Mouse (Mus musculus) liver, postnatal 0 days (tissue): Measurements from ENCODE around the gene Arf5. TPM values are rescaled to one million over a fixed set of nuclear protein-coding genes. Genes with fewer than 3 reads are reported as not detected.

ENCODE experiments used
- ATAC-seq: fragments of 200-750 bp; cut with Nextera tagmentation; 2 replicates; pipeline ENCODE4 v1.8.0; 2017; ENCODE audit warnings: mild to moderate bottlenecking, moderate library complexity
- DNase-seq: peaks from one replicate; pipeline ENCODE4 v3.0.0-alpha.2; 2016
- H3K27ac ChIP-seq: fragments of 300-500 bp; sonication (generic); 2 replicates; pipeline ENCODE4 v1.5.1; 2014; ENCODE audit warnings: antibody characterized with exemption, moderate library complexity, mild to moderate bottlenecking, low read depth
- H3K27me3 ChIP-seq: fragments of 300-500 bp; sonication (generic); 2 replicates; pipeline ENCODE4 v1.6.1; 2014; ENCODE audit warnings: low read length, control low read depth, mixed read lengths; ENCODE audit not compliant: insufficient read depth
- H3K36me3 ChIP-seq: fragments of 300-500 bp; sonication (generic); replicated peaks from 2 replicates; pipeline ENCODE4 v1.6.1; 2014; ENCODE audit warnings: mild to moderate bottlenecking, control low read depth, low read length, moderate library complexity, mixed read lengths; ENCODE audit not compliant: insufficient read depth
- H3K4me1 ChIP-seq: fragments of 300-500 bp; sonication (generic); 2 replicates; pipeline ENCODE4 v1.6.1; 2014; ENCODE audit warnings: antibody characterized with exemption, mild to moderate bottlenecking, control low read depth; ENCODE audit not compliant: insufficient read depth
- H3K4me2 ChIP-seq: fragments of 300-500 bp; sonication (generic); 2 replicates; pipeline ENCODE4 v1.6.1; 2014; ENCODE audit warnings: low read depth, mild to moderate bottlenecking, low read length, moderate library complexity, mixed read lengths
- H3K4me3 ChIP-seq: fragments of 300-500 bp; sonication (generic); 2 replicates; pipeline ENCODE4 v1.5.1; 2014; ENCODE audit warnings: low read depth, low read length
- H3K9ac ChIP-seq: fragments of 300-500 bp; sonication (generic); replicated peaks from 2 replicates; pipeline ENCODE4 v1.6.1; 2014; ENCODE audit warnings: mild to moderate bottlenecking, moderate library complexity
- H3K9me3 ChIP-seq: fragments of 300-500 bp; sonication (generic); 2 replicates; pipeline ENCODE4 v1.6.1; 2016; ENCODE audit warnings: mild to moderate bottlenecking, control low read depth, low read length, mixed read lengths
- CTCF ChIP-seq: sonication (generic); IDR thresholded peaks from 2 replicates; pipeline ENCODE4 v1.5.1; 2016; ENCODE audit warnings: antibody characterized with exemption, low read depth
- EP300 ChIP-seq: IDR thresholded peaks from 2 replicates; pipeline ENCODE4 v1.6.1; 2016; ENCODE audit warnings: antibody characterized with exemption, low read depth, mild to moderate bottlenecking
- WGBS: fragments of 180-500 bp; shearing (Covaris S2); extraction: QIAGEN DNeasy Blood & Tissue Kit; methylation state at CpG from one replicate; pipeline ENCODE4 v1.1.7; 2014; ENCODE audit not compliant: insufficient replicate concordance; 5-methylcytosine and 5-hydroxymethylcytosine counted together
- polyA plus RNA-seq: library from polyadenylated mRNA; unstranded; fragments of >200 nt; fragmentation: Nextera tagmentation; extraction: Ambion mirVana; gene quantifications from 2 replicates; pipeline ENCODE4 v1.2.1, GENCODE M21; 2015

Arf5 gene
- polyA plus RNA-seq, 1 experiment from 2014 or later: 272 TPM

DNA sequence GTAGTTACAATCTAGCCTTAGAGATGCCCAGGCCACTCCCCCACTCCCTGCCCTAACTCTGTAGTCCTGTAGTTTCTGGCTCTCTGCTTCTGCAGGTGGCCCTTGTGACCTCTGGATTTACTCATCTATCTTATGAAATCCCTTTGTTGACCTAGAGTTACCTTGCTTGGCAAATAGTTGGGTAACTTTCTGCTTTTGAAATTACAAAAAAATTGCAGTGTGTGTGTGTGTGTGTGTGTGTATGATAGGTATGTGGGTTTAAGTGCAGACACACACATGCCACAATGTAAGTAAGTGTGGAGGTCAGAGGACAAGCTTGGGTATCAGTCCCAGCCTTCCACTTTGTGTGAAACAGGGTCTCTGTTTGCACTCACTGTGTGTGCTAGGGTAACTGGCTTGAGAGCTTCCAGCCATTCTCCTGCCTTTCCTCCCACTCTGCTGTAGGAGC, 35.9 kb downstream of the Arf5 start:
- Histone ChIP-seq H3K27me3 (no peaks in the 10 kb centered on the region), H3K36me3 (no peaks in the 10 kb centered on the region), H3K4me1 (no peaks in the 10 kb centered on the region), H3K9ac (no peak overlapping the region), H3K4me3 (no peak overlapping the region), H3K9me3 (no peaks in the 10 kb centered on the region), H3K4me2 (no peak overlapping the region), H3K27ac (no peak overlapping the region)
- TF ChIP-seq EP300 (peak; percentile 75), CTCF (no peak)
- DNase-seq (peak; percentile 31), ATAC-seq (peak; percentile 98)

DNA sequence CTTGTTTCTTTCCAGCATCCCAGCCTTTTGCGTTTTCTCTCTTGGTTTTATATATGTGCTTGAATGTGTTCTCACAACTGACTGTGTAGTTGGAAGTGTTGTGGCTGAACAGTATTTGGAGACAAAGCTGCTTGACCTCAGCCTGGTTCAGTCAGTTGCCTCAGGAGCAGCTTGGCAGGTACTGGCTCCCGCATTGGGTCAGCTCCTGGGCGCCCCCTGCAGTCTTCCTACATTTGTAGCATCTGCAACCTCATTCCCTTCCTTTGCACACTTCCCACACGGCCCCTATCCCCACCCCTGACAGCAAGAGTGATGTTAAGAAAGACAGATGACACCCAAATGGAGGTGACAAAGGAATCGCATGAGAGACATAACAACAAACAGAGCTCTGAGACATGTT, 37.2 kb downstream of the Arf5 start:
- H3K9ac ChIP-seq: no peak overlapping the region
- WGBS: 9% methylated on average over 5 of the region's 5 CpGs
- H3K27ac ChIP-seq: no peak overlapping the region
- H3K4me3 ChIP-seq: no peak overlapping the region
- peak; percentile 81 for DNase-seq
- H3K9me3 ChIP-seq: no peaks in the 10 kb centered on the region
- no peak overlapping the region for H3K4me2 ChIP-seq
- no peaks in the 10 kb centered on the region for H3K27me3 ChIP-seq
- peak; percentile 46 for ATAC-seq
- TF ChIP-seq EP300 (0 out of 2 replicates have a peak, but pooled peaks have one; percentile 10), CTCF (peak; percentile 86)
- H3K36me3 ChIP-seq: no peaks in the 10 kb centered on the region
- no peaks in the 10 kb centered on the region for H3K4me1 ChIP-seq

- Histone ChIP-seq H3K4me1 (peaks cover 2% of the 10 kb centered on the region), H3K4me3 (no peak overlapping the region), H3K9me3 (no peaks in the 10 kb centered on the region), H3K27me3 (no peaks in the 10 kb centered on the region), H3K27ac (no peak overlapping the region), H3K9ac (no peak overlapping the region), H3K4me2 (no peak overlapping the region), H3K36me3 (no peaks in the 10 kb centered on the region)
- DNase-seq (no peak), ATAC-seq (no peak)
- TF ChIP-seq EP300 (no peak), CTCF (no peak)
- 59% methylated on average over 6 of the region's 6 CpGs for WGBS
Observed at GRCm38 (mm10) chr6:28464630-28465029, 41.3 kb downstream of the Arf5 start.

- Histone ChIP-seq H3K9me3 (no peaks in the 10 kb centered on the region), H3K36me3 (no peaks in the 10 kb centered on the region), H3K4me2 (no peak overlapping the region), H3K9ac (no peak overlapping the region), H3K27ac (no peak overlapping the region), H3K4me1 (peaks cover 9% of the 10 kb centered on the region), H3K4me3 (no peak overlapping the region), H3K27me3 (no peaks in the 10 kb centered on the region)
- DNase-seq: no peak
- ATAC-seq: no peak
- 56% methylated on average over 4 of the region's 4 CpGs for WGBS
- no peak for TF ChIP-seq CTCF
- no peak for TF ChIP-seq EP300
Observed at GRCm38 (mm10) chr6:28470017-28470602, 46.8 kb downstream of the Arf5 start.

DNA sequence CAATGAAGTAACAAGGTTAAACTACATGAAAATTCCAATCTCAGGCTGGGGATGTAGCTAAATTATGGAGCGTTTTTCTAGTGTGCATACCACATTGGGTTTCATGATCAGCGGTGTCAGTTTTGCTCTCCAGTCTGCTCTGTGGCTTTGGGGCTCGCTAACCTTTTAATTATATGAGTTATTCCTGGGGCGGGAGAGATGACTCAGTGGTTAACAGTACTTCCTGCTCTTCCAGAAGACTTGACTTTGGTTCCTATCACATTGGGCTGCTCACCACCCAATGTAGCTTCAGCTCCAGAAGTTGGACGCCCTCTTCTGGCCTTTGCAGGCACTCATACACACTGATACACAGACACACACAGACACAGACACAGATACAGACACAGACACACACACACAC, 47.3 kb downstream of the Arf5 start:
- Histone ChIP-seq H3K9me3 (no peaks in the 10 kb centered on the region), H3K4me1 (peaks cover 9% of the 10 kb centered on the region), H3K27ac (no peak overlapping the region), H3K36me3 (no peaks in the 10 kb centered on the region), H3K4me3 (no peak overlapping the region), H3K4me2 (no peak overlapping the region), H3K9ac (no peak overlapping the region), H3K27me3 (no peaks in the 10 kb centered on the region)
- ATAC-seq (no peak), DNase-seq (no peak)
- 71% methylated on average over 5 of the region's 5 CpGs for WGBS
- TF ChIP-seq CTCF: no peak
- no peak for TF ChIP-seq EP300

DNA sequence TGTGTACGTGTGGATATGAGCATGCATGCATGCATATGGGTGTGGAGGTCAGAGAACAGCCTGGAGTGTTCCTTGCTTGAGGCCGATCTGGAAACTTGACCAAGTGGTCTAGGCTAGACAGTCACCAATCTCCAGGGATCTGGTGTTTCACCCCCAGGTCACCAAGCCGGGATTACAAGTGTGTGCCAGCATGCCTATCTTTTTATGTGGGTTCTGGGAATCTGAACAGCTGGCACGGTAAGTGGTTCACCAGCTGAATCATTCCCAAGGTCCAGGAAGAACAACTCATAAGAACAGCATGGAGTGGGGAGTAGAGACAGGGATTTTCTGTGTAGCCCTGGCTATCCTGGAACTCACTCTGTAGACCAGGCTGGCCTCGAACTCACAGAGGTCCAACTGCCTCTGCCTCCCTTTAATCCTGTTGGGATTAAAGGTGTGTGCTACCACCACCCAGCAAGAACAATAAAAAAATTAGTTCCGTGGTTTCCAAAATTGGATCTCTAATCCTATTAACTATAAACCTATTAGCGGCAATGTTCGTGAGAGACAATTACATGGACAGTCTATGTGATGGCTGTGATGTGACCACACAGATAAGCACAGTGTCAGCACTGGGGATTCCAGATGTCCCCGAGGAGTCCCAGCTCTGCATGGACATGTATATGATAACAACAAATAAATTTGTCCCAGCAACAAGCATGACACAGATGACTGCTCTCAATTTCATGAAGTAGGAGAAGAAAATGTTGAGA, 48.1 kb downstream of the Arf5 start:
- Histone ChIP-seq H3K9ac (no peak overlapping the region), H3K9me3 (no peaks in the 10 kb centered on the region), H3K4me3 (no peak overlapping the region), H3K4me2 (no peak overlapping the region), H3K27me3 (no peaks in the 10 kb centered on the region), H3K4me1 (peaks cover 9% of the 10 kb centered on the region), H3K36me3 (no peaks in the 10 kb centered on the region), H3K27ac (no peak overlapping the region)
- WGBS: 79% methylated on average over 9 of the region's 9 CpGs
- DNase-seq (no peak), ATAC-seq (no peak)
- TF ChIP-seq EP300 (no peak), CTCF (no peak)
